Mouse (Mus musculus) lung, adult 2 months (tissue): ENCODE data around the gene Ceacam20.

Source experiments
- CTCF ChIP-seq: fragments of 200-500 bp; IDR thresholded peaks from 2 replicates; pipeline ENCODE4 v1.5.1; 2011; ENCODE audit warnings: mild to moderate bottlenecking, low read length, control low read depth; ENCODE audit not compliant: insufficient read depth
- POLR2A ChIP-seq: fragments of 200-500 bp; IDR thresholded peaks from 2 replicates; pipeline ENCODE4 v1.6.1; 2011; ENCODE audit warnings: low read depth, mild to moderate bottlenecking, control low read depth, low read length, borderline replicate concordance; ENCODE audit errors: extremely low read depth

DNA sequence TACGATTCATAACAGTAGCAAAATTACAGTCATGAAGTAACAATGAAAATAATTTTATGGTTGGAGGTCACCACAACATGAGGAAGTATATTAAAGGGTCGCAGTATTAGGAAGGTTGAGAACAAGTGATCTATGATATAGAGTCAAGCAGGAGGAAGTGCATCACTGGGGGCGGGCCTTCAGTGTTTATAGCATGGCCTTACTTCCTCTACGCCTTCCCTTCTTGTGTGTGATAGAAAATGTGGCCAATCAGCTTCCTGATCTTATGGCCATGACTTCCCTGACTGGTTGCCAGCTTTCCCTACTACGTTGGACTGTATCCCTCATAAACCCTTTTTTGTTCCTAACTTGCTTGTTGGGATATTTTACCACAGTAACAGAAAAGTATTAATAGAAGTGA is 20.0 kb upstream of the Ceacam20 start:
- no peak for TF ChIP-seq POLR2A
- TF ChIP-seq CTCF, result no peak
